Mouse (Mus musculus): ENCODE data around the gene Ilf3.

Ilf3 gene

GRCm38 (mm10) chr9:21402764-21403253 is 35.1 kb downstream of the Ilf3 start:
- DNase-seq (ENCODE audit: low read depth, low spot score): no peak

- DNase-seq (ENCODE audit: low read depth, low spot score): no peak
These were observed 36.1 kb downstream of the Ilf3 start for GRCm38 (mm10) chr9:21403745-21404144.

- DNase-seq (ENCODE audit: low read depth, low spot score): no peak
These were observed 37.9 kb downstream of the Ilf3 start for GRCm38 (mm10) chr9:21405525-21405924.

DNA sequence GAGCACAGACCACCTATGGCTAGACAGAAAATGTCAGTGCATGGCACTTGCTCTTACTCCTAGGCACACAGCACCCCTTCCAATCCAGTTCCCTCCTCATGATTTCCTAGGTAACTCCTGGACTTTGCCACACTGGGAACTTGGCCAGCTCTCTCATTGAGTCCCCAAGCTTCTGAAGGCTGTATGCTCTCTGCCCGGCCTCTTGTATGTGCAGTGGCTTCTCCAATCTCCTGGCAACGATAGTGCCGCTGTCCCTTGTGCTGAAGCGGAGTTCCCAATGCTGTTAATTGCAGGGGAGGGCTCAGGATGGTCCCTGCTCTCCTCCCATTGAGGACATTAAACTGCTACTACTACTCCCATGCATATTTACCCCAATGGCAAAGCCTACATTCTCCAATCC is 40.3 kb downstream of the Ilf3 start:
- DNase-seq (ENCODE audit: low read depth, low spot score): no peak

DNA sequence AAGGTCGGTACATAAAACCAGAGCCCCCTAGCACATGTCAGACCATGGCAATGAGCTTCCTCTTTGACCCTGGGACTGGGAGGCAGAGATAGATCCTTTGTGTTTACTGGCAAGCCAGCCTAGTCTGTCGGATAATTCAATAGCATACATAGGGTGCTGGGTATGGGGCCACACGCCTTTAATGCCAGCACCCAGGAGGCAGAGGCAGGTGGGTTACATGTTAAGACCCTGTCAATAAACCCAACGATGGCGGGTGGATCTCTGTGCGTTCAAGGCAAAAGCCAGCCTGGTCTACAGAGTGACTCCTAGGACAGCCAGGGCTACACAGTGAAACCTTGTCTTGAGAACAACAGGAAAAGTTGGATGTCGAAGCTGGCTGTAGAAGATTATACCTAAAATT is 41.0 kb downstream of the Ilf3 start:
- no peak for DNase-seq (ENCODE audit: low read depth, low spot score)

- no peak for DNase-seq (ENCODE audit: low read depth, low spot score)
These were observed 42.1 kb downstream of the Ilf3 start for GRCm38 (mm10) chr9:21409592-21410317.

- peak; percentile 82 for DNase-seq (ENCODE audit: low read depth, low spot score)
These were observed 44.2 kb downstream of the Ilf3 start, which contains the start of gene Qtrt1 for GRCm38 (mm10) chr9:21411669-21412550. TSS of gene Qtrt1 (plus strand) at chr9:21411837.

GRCm38 (mm10) chr9:21417866-21418265 is 50.2 kb downstream of the Ilf3 start:
- DNase-seq (ENCODE audit: low read depth, low spot score): no peak

DNA sequence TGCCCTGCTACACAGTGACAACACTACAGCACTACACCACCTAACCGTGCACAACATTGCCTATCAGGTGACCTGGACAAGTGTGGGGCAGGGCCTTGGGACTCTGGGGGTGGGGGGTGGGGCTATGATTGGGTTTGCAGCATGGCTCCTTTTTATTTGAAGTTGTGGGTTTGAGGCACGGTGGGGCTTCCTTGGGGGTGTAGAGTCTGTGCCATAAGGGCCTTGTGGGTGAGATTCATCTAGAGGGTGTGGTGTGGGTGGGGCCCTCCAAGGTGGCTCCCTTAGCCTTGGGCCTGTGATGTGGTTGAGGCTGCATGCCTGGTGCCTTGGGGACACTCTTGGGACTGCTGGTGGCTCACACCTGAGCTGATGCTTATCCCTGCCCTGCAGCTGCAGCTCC is 52.0 kb downstream of the Ilf3 start:
- DNase-seq (ENCODE audit: low read depth, low spot score): no peak

- peak; percentile 93 for DNase-seq (ENCODE audit: low read depth, low spot score)
These were observed 57.2 kb downstream of the Ilf3 start, which contains the start of gene Dnm2 for GRCm38 (mm10) chr9:21424631-21425555. TSS of gene Dnm2 (plus strand) at chr9:21424908.

GRCm38 (mm10) chr9:21425556-21425945 is 57.9 kb downstream of the Ilf3 start:
- no peak for DNase-seq (ENCODE audit: low read depth, low spot score)

DNA sequence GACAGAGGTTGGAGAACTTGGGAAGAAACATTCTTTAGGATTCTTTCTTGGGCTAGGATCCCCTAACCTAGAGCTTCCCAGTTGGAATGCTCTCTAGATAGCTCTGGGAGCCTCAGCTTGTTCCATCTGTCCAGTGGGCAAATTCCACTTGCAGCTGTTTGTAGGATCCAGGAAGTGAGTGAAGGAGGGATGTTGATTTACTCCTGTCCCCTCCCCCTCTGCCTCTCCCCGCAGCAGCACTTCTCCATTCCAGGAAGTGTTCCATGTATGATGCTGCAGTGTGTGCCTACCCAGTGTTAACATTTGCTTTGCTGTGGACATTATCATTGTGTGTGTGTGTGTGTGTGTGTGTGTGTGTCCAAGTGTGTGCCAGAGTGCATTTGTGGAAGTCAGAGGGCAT is 58.3 kb downstream of the Ilf3 start:
- DNase-seq (ENCODE audit: low read depth, low spot score): no peak

DNA sequence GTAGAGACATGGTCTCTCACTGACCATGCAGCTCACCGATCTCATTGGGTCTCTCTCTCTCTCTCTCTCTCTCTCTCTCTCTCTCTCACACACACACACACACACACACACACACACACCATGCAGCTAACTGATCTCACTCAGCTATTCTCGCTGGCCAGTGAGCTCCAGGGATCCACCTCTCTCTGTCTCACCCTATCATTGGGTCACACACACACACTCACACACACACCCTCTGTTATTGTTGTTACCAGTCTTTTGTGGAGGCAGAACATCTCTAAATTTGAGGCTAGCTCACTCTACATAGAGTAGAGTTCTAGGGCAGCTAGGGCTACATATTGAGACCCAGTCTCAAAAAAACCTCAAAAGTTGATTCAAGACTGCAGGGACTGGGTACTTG is 58.9 kb downstream of the Ilf3 start:
- no peak for DNase-seq (ENCODE audit: low read depth, low spot score)

GRCm38 (mm10) chr9:21427773-21428172 is 60.1 kb downstream of the Ilf3 start:
- DNase-seq (ENCODE audit: low read depth, low spot score): no peak

DNA sequence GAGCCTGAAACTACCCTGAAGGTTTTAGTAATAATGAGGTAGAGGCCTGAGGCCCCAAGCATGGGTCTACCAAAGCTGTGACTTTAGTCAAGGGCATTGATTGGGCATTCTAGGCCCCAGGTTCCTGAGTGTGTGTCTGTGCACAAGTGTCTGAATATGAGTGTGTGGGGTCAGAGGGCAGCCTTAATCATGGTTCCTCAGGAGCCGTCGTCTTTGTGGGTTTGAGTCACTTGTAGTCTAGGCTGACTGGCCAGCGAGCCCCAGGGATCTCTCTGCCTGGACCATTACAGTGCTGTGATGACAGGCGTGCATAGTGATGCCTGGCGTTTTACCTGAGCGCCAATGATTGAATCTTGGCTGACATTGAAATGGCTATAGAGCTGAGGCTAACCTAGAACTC is 60.5 kb downstream of the Ilf3 start:
- DNase-seq (ENCODE audit: low read depth, low spot score): no peak

DNA sequence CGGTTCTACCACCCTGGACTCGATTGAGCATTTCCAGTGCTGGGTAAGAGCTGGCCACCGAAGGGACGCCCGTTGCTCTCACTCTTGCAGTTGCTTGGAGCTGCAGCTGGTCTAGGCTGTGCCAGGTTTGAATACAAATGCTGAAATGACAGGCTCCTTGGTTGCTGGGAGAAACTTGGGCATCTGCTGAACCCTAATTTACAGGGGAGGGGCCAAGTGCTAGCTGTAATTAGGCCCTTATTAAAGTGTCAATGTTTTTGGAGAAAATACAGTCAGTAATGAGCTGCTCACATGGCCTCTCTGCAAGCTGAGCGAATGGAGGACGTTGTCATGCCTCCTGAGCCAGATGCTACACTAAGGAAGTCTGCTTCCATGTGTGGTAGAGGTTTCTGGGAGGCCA is 63.1 kb downstream of the Ilf3 start:
- DNase-seq (ENCODE audit: low read depth, low spot score): no peak

DNA sequence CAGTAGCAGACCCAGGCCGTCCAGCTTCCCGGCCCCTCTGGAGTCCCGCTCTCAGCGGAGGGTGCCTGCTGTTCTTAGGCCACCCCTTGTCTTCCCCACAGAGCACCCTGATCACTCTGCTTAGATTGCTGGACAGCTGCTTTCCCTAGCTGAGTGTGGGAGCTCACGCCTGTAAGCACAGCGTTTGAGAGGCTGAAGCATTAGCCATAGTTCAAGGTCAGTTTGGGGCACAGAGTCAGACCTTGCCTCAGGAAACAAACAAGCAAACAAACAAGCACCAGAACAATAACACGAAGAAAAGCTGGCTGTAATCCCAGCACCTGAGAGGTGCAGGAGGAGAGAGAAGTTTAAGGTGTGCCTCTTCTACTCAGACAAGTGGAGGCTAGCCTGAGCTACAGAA is 64.4 kb downstream of the Ilf3 start:
- no peak for DNase-seq (ENCODE audit: low read depth, low spot score)

DNA sequence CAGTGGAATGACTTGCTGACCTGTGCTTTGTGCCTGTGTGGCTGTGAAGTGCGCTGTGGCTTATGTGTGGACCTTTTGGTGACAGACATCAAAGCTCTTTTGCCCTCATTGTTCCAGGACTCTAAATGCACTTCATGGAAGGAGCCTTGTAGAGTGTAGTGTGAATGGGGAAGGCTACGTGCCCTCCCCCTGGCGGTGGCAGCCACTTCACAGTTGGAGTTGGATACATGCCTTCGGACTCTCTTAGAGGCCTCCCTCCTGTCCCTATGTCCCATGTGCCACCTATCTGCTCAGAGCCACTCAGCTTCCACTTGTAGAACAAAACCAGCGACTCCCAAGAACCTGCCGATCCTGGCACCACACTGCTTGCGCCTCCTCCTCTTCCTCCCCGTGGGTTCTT is 66.1 kb downstream of the Ilf3 start:
- no peak for DNase-seq (ENCODE audit: low read depth, low spot score)

GRCm38 (mm10) chr9:21434410-21434809 is 66.7 kb downstream of the Ilf3 start:
- DNase-seq (ENCODE audit: low read depth, low spot score): no peak

GRCm38 (mm10) chr9:21435777-21436635 is 68.3 kb downstream of the Ilf3 start:
- DNase-seq (ENCODE audit: low read depth, low spot score): no peak

- DNase-seq (ENCODE audit: low read depth, low spot score): no peak
These were observed 69.9 kb downstream of the Ilf3 start for GRCm38 (mm10) chr9:21437577-21437976.
